Mouse (Mus musculus) lung, postnatal 0 days (tissue): Measurements from ENCODE around the gene Usp31.

Experiments used
- CTCF ChIP-seq: IDR thresholded peaks from 2 replicates; pipeline ENCODE4 v1.5.1; 2016; ENCODE audit warnings: antibody characterized with exemption, mild to moderate bottlenecking
- EP300 ChIP-seq: IDR thresholded peaks from 2 replicates; pipeline ENCODE4 v1.6.1; 2016; ENCODE audit warnings: antibody characterized with exemption, mild to moderate bottlenecking, control low read depth

GRCm38 (mm10) chr7:121691803-121692202, 15.2 kb downstream of the Usp31 start:
- TF ChIP-seq CTCF (no peak), EP300 (no peak)
